Comparison of ENCODE assay signal across 13 mouse cellular contexts in the genomic region with DNA sequence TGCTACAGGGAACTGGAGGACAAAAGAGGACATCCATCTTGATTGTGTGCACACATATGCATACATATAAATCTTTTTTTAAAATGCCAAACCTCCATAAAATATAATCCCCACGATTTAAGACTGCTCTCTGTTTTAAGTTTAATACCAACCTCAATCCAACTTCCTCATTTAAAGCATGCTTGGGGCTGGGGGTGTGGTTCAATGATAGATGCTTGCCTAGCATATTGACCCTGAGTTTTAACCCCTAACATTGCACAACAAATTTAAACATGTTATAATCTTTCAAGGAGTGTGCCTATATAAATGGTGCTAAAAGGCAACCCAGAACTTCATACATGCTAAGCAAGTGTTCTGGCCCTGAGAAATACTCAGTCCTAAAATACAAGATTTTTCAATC. TPM values are rescaled to one million over a fixed set of nuclear protein-coding genes. Genes with fewer than 3 reads are reported as not detected.
DNase-seq lines count a peak whose midpoint lies in the region; ATAC-seq and TF ChIP-seq lines count a peak whose summit lies in the region.
"Had no signal": no experiment of that assay in that cellular context is flagged by ENCODE, and none has a peak within 500 bp of the region (broad histone marks: within the 10 kb centered on the region; RNA-seq: fewer than 3 reads in every experiment).

No protein-coding gene starts in this region.

- intact Hi-C loops in heart, postnatal 14 days (cut with DNase I), result no loop called here

- 71% methylated on average over 1 of the region's 1 CpGs for WGBS in heart, embryonic 11.5 days (ENCODE audit: insufficient replicate concordance)
- 50% methylated on average over 1 of the region's 1 CpGs for WGBS in kidney, embryonic 16.5 days

- no peak for TF ChIP-seq CTCF in G1E (IDR thresholded peaks at IDR 0.05; ENCODE audit: low read depth, low read length)

- DNase-seq in heart, postnatal 14 days, result no peak
- no peak for DNase-seq in kidney, postnatal 10 days
- DNase-seq in G1E (ENCODE audit: low spot score), result peak; percentile 16
- no peak for DNase-seq in cerebellum, adult 18-20 months
- DNase-seq in adrenal gland, adult 18-20 months (ENCODE audit: low spot score in 2 of 2), result no peak
- DNase-seq: liver, embryonic 13.5 days; retina, postnatal 1 day; thymus, postnatal 14 days had no signal

- H3K9ac ChIP-seq in heart, embryonic 11.5 days (ENCODE audit: low read depth, low read length), result no peak overlapping the region
- H3K9ac ChIP-seq in kidney, embryonic 16.5 days (replicated peaks; ENCODE audit: low read length), result no peak overlapping the region
- H3K9ac ChIP-seq: liver, embryonic 13.5 days had no signal

- H3K36me3 ChIP-seq in heart, embryonic 11.5 days (ENCODE audit: control insufficient read depth, insufficient read depth, low read length), result no peaks in the 10 kb centered on the region
- peaks cover 8% of the 10 kb centered on the region for H3K36me3 ChIP-seq in kidney, embryonic 16.5 days (ENCODE audit: insufficient read depth, low read length)
- peaks cover 24% of the 10 kb centered on the region for H3K36me3 ChIP-seq in G1E (replicated peaks)

- no peak overlapping the region for H3K27ac ChIP-seq in heart, embryonic 11.5 days (ENCODE audit: low read depth, low read length)
- H3K27ac ChIP-seq in kidney, embryonic 16.5 days (ENCODE audit: low read length), result no peak overlapping the region
- H3K27ac ChIP-seq: hindbrain, postnatal 0 days; liver, embryonic 13.5 days had no signal

- H3K4me1 ChIP-seq in heart, embryonic 11.5 days (ENCODE audit: control insufficient read depth, insufficient read depth, low read length), result peaks cover 27% of the 10 kb centered on the region
- H3K4me1 ChIP-seq in kidney, embryonic 16.5 days (ENCODE audit: insufficient read depth, low read length), result peaks cover 44% of the 10 kb centered on the region
- peaks cover 41% of the 10 kb centered on the region for H3K4me1 ChIP-seq in G1E (ENCODE audit: insufficient read depth, low read depth, low read length)

- no peak overlapping the region for H3K4me3 ChIP-seq in heart, embryonic 11.5 days (ENCODE audit: low read depth, low read length)
- no peak overlapping the region for H3K4me3 ChIP-seq in kidney, embryonic 16.5 days (ENCODE audit: low read length)
- H3K4me3 ChIP-seq in G1E (ENCODE audit: low read depth, low read length), result no peak overlapping the region
- H3K4me3 ChIP-seq: liver, embryonic 13.5 days had no signal

- H3K9me3 ChIP-seq in heart, embryonic 11.5 days (replicated peaks; ENCODE audit: control insufficient read depth, low read length), result no peaks in the 10 kb centered on the region
- no peaks in the 10 kb centered on the region for H3K9me3 ChIP-seq in kidney, embryonic 16.5 days (ENCODE audit: low read length)
- H3K9me3 ChIP-seq in G1E (replicated peaks), result no peaks in the 10 kb centered on the region
- H3K9me3 ChIP-seq: liver, embryonic 13.5 days had no signal

- ATAC-seq in heart, embryonic 11.5 days (replicated peaks; ENCODE audit: insufficient number of reproducible peaks, low FRiP score, low TSS enrichment), result no peak
- ATAC-seq in kidney, embryonic 16.5 days (ENCODE audit: low FRiP score, low TSS enrichment), result no peak
- no peak for ATAC-seq in G1E (ENCODE audit: extremely low read depth, insufficient number of reproducible peaks, low FRiP score, poor library complexity, severe bottlenecking)
- peak; percentile 63 for ATAC-seq in megakaryocyte, adult 5-6 weeks (ENCODE audit: poor library complexity, severe bottlenecking)
- ATAC-seq: hindbrain, postnatal 0 days had no signal

- no peaks in the 10 kb centered on the region for H3K27me3 ChIP-seq in heart, embryonic 11.5 days (ENCODE audit: control insufficient read depth, insufficient read depth, low read length)
- H3K27me3 ChIP-seq in kidney, embryonic 16.5 days (ENCODE audit: insufficient read depth, low read length), result no peaks in the 10 kb centered on the region
- no peaks in the 10 kb centered on the region for H3K27me3 ChIP-seq in G1E (ENCODE audit: insufficient read depth, low read length)
- H3K27me3 ChIP-seq: liver, embryonic 13.5 days had no signal

- H3K4me2 ChIP-seq in heart, embryonic 11.5 days, result peak overlapping the region; percentile 12; the same call in 1 of the 2 replicates
- peak overlapping the region; percentile 1; the same call in 1 of the 2 replicates for H3K4me2 ChIP-seq in kidney, embryonic 16.5 days (replicated peaks; ENCODE audit: low read depth, low read length)
- H3K4me2 ChIP-seq: liver, embryonic 13.5 days; midbrain, embryonic 11.5 days had no signal

RNA-seq across cellular contexts. Expression of a gene that starts 27.1 kb away (rescaled TPM):
- polyA plus RNA-seq in heart, embryonic 11.5 days (2014; fragmentation: Nextera tagmentation; extraction: Ambion mirVana), result 0.34 and 2.2 TPM in 2 replicates
- total RNA-seq in heart, postnatal 14 days (2021), result not detected
- 0.76 and 1.8 TPM in 2 replicates for polyA plus RNA-seq in kidney, embryonic 16.5 days (2015; fragmentation: Nextera tagmentation; extraction: Ambion mirVana)
- total RNA-seq in G1E (2014; fragmentation: Nextera tagmentation), result not detected in 2 replicates
- 0.33 and 1.3 TPM in 2 replicates for total RNA-seq in G1E (2017)
- 0.20 and 0.22 TPM in 2 replicates for polyA plus RNA-seq in G1E (2012)
- not detected in 2 replicates for total RNA-seq in megakaryocyte, adult 5-6 weeks (2015)
- total RNA-seq in megakaryocyte, adult 5-6 weeks (2017), result not detected in 2 replicates
- not detected for total RNA-seq in adrenal gland, adult 18-20 months (2021)

RNA-seq across cellular contexts. Expression of a gene that starts 27.2 kb away (rescaled TPM):
- polyA plus RNA-seq in heart, embryonic 11.5 days (2014; fragmentation: Nextera tagmentation; extraction: Ambion mirVana), result 4.3 and 5.2 TPM in 2 replicates
- total RNA-seq in heart, postnatal 14 days (2021), result 1 to 10 TPM; 4.6 to 5.5 TPM
- 4.1 and 4.2 TPM in 2 replicates for polyA plus RNA-seq in kidney, embryonic 16.5 days (2015; fragmentation: Nextera tagmentation; extraction: Ambion mirVana)
- total RNA-seq in G1E (2014; fragmentation: Nextera tagmentation), result 23.9 and 29.5 TPM in 2 replicates
- 16.2 and 16.7 TPM in 2 replicates for total RNA-seq in G1E (2017)
- 0.35 and 0.62 TPM in 2 replicates for polyA plus RNA-seq in G1E (2012)
- 8.1 and 10.7 TPM in 2 replicates for total RNA-seq in megakaryocyte, adult 5-6 weeks (2015)
- 10.0 and 11.1 TPM in 2 replicates for total RNA-seq in megakaryocyte, adult 5-6 weeks (2017)
- total RNA-seq in adrenal gland, adult 18-20 months (2021), result 1 to 10 TPM; 7.2 to 7.4 TPM
